Mouse (Mus musculus) cerebellum, postnatal 4 days (tissue): ENCODE results near the gene Glb1l.

Experiments
- DNase-seq, 2 experiments: peaks; one replicate each; pipeline ENCODE4 v3.0.0; 2022; ENCODE audit warnings: low spot score in 2 of 2, mixed read lengths in 1 of 2

The Glb1l gene

DNA sequence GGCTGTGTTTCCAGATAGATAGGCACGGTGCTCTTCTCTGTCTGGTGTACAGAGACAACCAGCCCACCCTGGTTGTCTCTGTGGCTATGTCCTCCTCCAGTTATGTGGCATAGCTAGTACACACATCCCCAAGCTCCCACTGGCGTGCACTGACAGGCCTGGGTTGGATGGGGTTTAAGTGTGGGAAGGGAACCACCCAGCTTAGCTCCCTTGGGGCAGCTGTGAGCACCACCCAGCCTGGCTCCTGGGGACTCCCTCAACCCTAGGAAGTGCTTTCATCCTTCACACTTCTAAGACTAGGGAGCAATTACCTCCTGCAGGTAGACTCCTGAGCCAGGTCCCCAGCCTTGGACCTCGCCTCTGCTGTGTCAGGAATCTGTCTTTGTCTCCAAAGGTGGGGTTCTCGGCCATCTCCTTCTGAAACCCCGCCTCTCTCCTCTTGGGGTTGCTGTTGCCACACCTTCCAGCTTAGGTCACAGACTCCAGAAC is 21.1 kb upstream of the Glb1l start, which contains the start of gene A630095N17Rik:
Gene A630095N17Rik, minus strand, starts transcription at position 439 of the 489 bp plus-strand sequence.
- DNase-seq, result no peak

DNA sequence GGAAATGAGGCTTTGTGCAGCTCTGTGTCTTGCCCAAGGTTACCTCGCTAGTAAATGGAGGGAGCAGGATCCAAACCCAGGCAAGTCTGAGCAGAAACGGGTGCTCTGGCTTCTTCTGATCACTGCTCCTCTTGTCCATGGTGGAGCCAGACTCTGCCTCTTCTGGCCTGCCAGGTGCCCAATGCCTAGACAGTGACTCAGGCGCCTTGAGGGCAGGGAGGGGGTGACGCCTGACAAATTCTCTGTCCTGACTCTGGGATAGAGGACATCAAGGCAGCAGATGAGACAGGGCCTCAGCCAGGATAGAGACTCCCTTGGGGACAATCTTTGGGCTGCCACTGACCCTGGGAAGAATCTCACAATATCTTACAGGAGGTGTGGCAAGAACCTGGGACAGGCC is 20.6 kb upstream of the Glb1l start:
- DNase-seq, result no peak

DNA sequence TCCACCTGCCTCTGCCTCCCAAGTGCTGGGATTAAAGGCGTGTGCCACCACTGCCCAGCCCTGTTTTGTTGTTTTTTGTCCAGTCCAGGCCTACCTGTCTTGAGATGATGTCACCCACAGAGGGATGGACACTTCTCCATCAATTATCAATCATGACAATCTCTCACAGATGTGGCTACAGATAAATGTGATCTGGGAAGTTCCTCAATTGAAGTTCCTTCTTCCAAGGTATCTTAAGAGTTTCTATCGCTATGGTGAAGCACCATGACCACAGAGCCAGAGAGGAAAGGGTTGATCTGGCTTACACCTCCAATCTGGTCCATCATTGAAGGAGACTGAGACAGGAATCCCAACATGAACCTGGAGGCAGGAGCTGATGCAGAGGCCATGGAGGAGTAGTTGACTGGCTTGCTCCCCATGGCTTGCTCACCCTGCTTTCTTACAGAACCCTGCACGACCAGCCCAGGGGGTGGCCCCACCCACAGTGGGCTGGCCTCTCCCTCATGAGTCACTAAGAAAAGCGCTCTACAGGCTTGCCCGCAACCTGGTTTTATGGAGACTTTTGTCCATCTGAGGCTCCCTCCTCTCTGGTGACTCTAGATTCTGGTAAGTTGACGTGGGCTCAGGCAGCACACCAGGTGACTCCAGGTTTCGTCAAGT is 19.9 kb upstream of the Glb1l start:
- DNase-seq, result no peak

DNA sequence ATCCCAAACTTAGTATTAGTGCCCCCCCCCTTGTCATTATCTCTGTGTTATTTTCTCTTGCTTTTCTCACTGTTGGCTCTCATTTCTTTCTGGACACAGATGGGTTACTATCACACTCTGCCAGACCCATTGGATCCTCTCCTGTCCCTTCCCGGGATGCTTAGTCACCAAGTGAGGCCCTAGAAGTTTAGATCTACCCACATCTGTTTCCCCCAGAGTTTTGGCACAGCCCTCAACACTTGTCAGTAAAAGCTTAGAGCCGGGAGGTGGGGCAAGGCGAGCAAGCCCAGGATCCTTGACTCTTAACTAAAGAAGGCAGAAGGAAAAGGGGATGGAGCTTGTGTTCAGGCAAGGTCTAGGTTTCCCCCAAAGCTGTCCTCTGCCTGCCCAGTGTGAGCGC is 18.5 kb upstream of the Glb1l start:
- no peak for DNase-seq

DNA sequence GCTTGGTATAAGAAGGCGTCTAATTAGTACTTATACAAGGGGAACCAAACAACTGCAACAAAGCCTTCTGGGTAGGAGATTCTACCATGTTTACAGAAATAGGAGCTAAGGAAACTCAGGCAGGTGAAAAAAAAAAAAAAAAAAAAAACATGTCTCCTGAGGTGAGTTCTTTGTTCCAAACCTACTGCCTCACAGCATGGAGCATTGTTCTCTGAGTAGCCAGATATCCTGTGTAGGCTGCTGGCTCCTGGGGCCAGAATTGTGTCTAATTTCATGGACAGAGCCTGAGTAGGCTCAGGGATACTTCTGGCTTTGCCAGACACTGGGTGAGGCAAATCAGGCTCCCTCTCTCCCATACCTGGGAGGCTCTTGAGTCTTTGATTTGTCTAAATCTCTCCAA is 17.0 kb upstream of the Glb1l start:
- DNase-seq, result no peak

DNA sequence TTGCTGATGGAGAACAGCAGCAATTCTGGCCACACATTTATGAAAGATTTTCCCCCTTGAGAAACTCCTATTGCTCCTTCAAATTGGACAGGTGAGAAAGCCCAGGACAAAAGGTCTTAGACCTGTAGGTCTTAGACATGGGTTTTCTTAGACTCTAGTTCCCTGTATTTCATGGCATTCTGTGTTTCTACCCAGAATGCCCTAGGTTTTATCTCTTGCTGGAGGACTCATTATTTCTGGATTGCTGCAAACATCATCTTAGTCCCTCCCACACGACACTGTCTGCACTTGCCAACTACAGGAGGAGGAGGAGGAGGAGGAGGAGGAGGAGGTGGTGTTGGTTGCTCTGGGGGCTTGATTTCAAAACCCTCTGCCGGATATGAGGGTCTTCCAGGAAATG is 15.5 kb upstream of the Glb1l start:
- no peak for DNase-seq

DNA sequence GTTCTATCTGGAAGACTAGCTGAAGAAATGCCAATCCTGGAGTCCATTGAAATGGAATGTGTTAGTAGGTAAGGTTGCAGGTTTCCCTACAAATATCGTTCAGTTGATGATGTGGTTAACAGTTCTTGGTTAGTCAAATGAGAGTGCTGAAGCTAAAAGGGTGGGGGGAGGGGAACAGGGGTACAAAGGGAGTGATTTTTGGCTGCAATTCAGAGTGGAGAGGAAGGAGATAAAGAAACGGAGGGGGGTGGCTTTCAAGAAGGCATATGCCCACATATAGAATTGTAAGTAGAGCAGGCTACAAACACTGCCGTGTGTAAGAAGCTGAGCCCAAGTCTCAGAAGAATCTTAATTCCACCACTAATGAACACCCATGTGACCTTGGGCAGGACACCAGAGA is 14.9 kb upstream of the Glb1l start:
- DNase-seq, result no peak

DNA sequence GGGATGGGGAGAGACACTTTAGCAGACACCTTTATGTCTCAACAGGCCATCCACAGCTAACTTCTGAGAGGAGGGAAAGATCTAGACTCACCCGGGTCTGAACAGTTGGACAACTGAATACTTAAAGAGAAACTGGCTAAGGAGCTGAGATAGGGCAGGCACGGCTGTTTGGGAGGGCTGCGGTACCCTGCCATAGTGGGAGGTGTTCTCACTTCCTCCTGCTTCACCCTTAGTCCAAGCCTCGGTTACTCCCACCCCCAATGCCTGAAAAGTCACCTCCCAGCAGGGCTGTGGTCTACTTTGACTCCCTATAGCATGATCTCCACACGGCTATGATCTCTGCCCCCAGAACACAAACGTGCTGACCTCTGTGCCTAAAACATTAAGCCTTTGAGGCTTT is 12.9 kb upstream of the Glb1l start:
- DNase-seq, result no peak

DNA sequence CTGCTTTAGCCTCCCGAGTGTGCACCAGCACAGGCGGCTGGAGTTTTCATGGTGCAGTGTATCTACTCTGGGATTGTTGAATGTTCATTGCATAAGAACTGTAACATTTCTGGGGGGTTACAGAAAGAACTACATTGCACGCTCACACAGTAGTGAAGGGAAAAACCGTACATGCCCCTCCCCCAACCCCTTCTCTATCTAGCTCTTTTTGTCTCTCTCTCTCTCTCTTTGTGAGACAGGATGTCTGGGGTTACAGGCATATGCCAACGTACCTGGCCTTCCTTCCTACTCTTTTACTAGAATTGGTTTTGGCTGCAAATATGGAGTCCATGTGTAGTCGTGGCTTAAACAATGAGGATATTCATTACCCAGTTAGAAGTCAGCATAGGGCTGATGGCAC is 12.3 kb upstream of the Glb1l start:
- DNase-seq, result no peak

DNA sequence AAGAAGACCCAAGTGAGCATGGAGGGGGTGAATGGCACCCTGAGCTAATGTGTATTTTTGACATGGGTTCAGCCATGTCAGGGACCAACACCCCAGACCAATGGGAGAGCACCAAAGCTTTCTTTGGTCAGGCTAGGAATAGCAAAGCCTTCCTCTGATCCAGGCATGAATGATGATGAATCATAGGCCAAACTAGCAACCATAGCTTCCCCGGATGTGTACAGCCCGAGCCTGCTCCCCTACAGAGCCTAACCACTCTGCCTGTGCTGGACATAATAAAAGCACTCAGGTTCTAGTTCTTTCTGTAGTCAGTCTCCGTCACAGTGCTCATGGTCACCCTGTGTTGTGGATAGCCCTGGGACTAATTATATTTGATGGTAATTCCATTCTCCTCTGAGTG is 10.9 kb upstream of the Glb1l start:
- DNase-seq, result no peak

DNA sequence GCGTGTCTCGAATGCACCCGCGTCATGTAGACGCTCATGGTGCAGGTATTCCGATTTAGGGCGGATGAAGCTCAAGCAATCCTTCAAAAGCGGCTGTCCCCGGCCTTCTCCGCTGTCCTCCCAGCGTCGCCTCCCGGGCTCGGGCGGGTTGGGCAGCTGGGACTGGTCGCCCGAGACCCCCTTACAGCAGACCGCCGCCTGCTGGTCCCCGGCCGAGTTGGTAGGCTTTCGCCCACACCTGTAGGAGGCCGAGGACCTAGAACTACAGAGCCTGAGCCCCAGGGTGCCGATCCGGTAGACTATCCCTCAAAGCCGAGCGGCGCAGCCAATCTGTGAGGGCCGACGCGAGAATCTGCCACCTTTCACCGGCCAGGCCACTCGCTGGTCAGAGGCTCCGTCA is 8.9 kb upstream of the Glb1l start, which contains the start of gene Tuba4a:
Gene Tuba4a, minus strand, starts transcription at position 335 of the 400 bp plus-strand sequence.
- peak in 1 of 2 experiments; percentile 41 for DNase-seq

DNA sequence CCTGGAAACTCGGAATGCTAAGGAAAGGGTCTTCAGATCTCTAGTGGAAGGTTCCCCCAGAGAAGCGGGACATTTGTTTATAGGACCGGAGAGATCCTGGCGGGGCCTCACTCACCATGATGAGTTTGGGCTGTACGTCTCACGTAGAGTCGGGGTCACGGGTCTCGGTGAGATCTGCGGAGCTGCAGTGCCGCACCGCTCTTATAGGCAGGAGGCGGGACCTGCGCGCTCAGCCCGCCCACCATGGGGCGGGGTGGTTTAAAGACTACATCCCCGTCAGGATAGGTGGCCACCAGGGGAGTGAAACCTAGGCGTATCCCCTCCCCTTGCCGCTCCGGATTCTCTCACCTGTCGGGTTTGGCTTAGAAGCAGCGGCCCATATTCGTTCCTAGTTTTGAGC is 8.5 kb upstream of the Glb1l start:
- peak; percentile 68 to 69 for DNase-seq

DNA sequence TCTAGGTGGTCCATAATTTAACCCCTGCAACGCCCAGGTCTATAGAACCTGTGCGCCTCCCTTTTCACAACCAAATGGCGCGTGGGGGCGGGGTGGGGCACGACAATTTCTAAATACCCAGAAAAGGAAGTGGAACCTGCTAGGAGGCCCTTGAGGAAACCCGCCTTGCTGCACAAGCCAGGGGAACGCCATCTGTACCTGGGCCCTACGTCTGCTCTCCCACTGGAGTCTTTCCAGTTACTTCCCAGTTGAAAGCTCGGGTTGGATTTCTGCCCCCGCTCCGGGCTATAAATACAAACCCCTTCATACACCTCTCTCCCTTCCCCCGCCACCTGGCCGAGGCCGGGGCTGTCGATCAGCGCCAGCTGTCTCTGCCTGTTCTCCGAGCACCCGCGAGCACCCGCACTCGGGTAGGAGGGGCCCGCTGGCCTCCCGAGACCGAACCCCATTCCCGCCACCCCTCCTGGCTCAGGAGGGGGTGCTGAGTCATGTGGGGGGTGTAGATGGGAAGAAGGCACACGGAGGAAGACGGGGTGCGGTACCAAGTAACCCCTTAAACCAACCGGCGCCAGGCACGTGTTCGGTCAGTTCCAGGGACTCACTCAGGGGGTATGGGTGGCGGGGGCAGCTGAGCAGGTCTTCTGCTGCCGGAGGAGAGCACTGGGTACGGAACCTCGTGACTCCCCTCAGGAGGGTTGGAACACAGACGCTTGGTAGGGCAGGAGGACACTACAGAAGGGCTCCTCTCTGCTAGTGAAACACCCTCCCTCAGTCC is 7.8 kb upstream of the Glb1l start:
- DNase-seq, result no peak

DNA sequence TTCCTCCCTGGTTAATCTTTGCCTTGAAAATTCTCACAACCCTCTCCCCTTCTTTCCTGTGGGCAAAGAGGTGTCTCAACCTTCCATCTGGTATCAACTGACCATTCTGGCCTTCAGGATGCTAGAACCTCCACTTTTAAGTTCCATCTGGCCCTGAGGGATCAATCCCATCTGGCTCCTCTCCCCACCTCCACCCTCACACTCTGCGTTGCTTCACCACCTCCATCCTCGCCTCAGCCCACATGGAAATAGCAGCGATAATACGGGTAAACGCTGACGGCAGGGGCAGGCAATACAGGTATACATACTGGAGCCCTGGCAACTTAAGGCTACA is 7.2 kb upstream of the Glb1l start:
- DNase-seq, result no peak

DNA sequence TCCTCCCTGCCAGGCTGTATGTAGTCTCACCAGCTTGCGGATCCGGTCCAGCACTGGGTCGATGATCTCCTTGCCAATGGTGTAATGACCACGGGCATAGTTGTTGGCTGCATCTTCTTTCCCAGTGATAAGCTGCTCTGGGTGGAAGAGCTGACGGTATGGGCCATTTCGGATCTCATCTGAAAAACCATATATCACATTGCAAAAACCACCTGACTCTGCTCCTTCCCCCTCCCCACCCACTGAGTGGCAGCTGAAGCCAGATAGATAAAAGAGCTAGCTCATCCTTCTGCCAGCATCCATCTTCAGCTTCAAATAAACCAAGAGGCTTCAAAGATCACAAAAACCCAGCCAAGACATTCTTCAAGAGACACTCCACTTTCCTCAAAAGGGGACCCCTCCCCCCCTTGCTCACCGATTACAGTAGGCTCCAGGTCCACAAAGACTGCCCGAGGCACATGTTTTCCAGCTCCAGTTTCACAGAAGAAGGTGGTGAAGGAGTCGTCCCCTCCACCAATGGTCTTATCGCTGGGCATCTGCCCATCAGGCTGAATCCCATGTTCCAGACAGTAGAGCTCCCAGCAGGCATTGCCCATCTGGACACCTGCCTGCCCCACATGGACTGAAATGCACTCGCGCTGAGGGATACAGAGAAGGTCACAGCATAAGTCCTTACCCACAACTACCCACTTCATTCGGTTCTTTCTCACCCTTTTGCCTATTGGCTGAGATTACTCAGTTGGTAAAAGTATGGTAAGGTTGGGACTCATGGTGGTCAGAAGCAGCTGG is 6.4 kb upstream of the Glb1l start:
- DNase-seq, result no peak

DNA sequence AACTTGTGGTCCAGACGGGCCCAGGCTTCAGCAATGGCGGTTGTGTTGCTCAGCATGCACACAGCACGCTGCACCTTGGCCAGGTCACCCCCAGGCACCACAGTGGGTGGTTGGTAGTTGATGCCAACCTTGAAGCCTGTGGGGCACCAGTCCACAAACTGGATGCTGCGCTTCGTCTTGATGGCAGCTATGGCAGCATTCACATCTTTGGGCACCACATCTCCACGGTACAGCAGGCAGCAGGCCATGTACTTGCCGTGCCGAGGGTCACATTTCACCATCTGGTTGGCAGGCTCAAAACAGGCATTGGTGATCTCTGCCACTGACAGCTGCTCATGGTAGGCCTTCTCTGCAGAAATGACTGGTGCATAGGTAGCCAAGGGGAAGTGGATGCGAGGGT is 5.2 kb upstream of the Glb1l start:
- DNase-seq, result no peak

DNA sequence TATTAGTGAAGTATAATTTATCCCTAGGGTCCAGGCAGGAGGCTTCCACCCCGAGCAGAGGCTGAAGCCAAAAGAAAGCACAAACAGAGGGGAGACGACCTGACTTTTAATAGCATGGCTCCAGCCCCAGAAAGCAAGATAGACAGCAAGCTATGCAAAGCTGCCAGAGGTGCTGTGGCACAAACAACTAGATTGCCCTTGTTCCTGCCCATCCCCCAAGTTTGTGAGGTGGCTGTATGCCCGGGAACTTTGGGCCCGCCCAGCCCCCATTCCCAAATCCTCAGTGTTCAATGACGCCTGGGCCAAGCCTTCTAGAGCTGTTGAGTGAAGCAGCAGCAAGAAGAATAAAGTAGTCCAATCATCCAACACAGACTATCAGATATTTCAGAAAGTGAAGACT is 4.3 kb upstream of the Glb1l start:
- DNase-seq, result no peak

DNA sequence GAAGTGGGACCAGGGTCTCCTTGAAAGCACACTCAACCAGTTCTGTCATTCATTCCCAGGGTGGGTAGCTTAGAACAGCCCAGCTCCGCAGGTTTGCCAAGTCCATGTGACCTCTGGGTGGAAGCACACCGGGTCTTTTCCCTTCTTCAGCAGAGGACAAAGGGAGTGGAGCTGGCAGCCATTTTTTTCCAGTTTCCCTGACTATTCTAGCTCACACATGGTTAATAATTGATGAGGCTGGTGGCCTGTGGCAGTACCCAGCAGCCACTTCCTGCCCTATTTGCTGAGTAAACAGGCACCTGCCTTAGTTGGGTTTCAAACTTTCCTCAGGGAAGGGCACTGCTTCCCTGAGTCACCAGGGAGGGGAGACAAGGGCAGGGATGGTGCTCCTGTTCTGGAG is 3.8 kb upstream of the Glb1l start:
- DNase-seq, result no peak

DNA sequence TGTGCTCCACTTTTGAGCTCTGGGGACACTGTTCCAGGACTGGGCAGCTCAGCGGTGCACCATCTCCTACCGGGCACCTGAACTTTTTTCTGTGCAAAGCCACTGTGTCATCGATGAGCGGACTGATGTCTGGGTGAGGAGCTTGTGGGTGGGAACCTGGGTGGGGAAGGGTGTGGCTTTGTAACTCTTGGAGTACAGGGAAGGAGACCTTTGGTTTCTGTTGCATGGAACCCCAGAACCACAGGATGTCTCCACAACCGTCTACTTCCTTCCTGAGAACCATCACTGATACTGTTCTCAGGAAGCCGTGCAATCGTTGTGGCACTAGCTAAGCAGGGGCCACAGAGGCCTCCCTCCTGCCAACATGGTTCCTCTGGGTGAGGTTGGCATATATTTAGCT is 2.5 kb upstream of the Glb1l start:
- DNase-seq, result no peak

DNA sequence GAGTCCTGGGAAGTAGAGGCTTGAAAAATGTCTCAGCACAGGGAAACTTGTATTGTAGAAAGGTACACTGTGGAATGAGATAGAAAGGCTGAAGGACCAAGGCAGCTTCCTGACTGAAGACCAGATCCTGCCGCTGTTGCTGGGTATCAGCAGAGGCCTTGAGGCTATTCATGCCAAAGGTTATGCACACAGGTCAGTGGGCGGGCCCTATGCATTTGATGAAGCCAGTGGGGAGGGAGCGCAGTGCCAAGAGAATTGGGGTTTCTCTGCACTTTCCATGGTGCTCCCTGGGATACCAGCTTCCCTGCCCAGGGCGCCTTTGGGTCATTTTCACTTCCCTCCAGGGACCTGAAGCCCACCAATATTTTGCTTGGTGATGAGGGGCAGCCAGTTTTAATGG is 1.9 kb upstream of the Glb1l start:
- DNase-seq, result no peak

DNA sequence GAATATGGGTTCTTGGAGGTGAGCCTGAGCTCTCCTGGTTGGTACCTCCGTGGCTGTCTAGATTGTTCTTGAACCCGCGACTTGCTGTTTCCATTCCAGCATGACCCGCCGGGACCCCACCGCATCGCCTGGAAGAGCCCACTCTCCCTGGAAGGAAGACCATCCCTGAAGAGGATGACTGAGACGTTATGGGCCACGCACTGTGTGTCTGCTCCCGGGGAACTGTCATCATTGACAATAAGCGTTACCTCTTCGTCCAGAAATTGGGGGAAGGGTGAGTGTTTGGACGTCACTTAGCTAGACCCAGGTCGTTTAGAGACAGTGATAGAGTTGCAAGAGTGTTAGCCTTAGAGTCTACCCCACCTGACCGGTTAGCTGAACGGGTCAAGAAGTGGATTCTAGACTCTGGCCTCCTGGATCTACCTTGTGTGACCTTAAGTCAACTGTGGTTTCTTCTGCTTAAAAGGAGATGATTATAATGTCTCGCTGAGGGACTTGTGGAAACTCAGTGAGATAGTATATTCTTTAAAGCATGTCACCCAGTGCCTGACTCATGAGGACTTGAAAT is 612 bp upstream of the Glb1l start:
- DNase-seq, result no peak

DNA sequence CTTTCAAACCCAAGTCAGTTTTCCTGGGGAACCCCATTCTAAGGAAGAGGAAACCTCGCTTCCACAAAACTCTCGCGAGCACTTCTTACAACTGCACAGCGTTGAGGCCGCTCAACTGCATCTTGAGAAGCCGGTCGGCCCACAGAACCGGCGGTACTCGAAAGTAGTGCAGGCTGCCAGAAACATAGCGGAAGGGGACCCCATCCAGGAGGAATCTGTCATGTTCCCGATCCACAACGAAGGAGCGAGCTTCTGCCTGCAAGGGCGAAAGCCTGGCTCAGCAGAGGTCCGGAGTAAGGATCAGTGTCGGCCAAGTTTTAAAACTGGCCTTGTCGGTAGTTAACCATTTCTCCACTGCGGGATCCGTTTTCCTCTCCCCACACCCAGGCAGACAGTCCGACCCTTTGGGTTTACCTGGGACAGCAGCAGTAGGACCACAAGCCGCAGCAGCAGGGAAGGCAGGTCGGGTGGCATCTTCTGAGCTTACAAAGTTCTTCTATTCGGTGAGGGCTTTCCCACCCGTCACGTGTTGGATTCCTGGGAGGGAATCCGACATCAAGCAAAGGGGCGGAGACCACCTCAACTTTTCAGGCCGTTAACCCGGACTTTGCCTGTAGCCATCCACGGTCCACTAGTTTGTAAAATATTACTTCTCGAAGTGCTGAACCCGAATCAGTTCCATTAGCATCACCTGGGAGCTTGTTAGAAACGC is 1.5 kb downstream of the Glb1l start:
- DNase-seq, result no peak
